Mouse (Mus musculus): ENCODE results near the gene Lrrc61. TPM values are rescaled to one million over a fixed set of nuclear protein-coding genes. Genes with fewer than 3 reads are reported as not detected.

Gene Lrrc61
- polyA plus RNA-seq, 1 experiment from 2014 or later: 20.1 TPM

Other genes starting within 250 kb of the Lrrc61 start
- 28.0 and 30.3 TPM in 2 replicates for gene Krba1, start 159.2 kb upstream of the Lrrc61 start, polyA plus RNA-seq (2014; fragmentation: Nextera tagmentation; extraction: Ambion mirVana)
- gene Zfp467, start 109.0 kb upstream of the Lrrc61 start, polyA plus RNA-seq (2014; fragmentation: Nextera tagmentation; extraction: Ambion mirVana): 31.1 and 38.8 TPM in 2 replicates
- gene Sspo, start 106.6 kb upstream of the Lrrc61 start, polyA plus RNA-seq (2014; fragmentation: Nextera tagmentation; extraction: Ambion mirVana): 0.39 and 0.49 TPM in 2 replicates
- 190 and 241 TPM in 2 replicates for gene Atp6v0e2, start 17.2 kb upstream of the Lrrc61 start, polyA plus RNA-seq (2014; fragmentation: Nextera tagmentation; extraction: Ambion mirVana)
- 1.5 and 3.6 TPM in 2 replicates for gene Rarres2, start 18.0 kb downstream of the Lrrc61 start, polyA plus RNA-seq (2014; fragmentation: Nextera tagmentation; extraction: Ambion mirVana)
- not detected in 2 replicates for gene Gm45021, start 34.8 kb downstream of the Lrrc61 start, polyA plus RNA-seq (2014; fragmentation: Nextera tagmentation; extraction: Ambion mirVana)
- 44.3 and 47.0 TPM in 2 replicates for gene Repin1, start 39.1 kb downstream of the Lrrc61 start, polyA plus RNA-seq (2014; fragmentation: Nextera tagmentation; extraction: Ambion mirVana)
- gene Gm44965, start 39.1 kb downstream of the Lrrc61 start, polyA plus RNA-seq (2014; fragmentation: Nextera tagmentation; extraction: Ambion mirVana): 0.94 TPM in 1 of 2 replicates, not detected in the other
- gene Zfp775, start 47.3 kb downstream of the Lrrc61 start, polyA plus RNA-seq (2014; fragmentation: Nextera tagmentation; extraction: Ambion mirVana): 14.6 and 17.5 TPM in 2 replicates
- gene AI854703, start 72.0 kb downstream of the Lrrc61 start, polyA plus RNA-seq (2014; fragmentation: Nextera tagmentation; extraction: Ambion mirVana): 14.2 and 17.8 TPM in 2 replicates
- gene Gimap8, start 92.4 kb downstream of the Lrrc61 start, polyA plus RNA-seq (2014; fragmentation: Nextera tagmentation; extraction: Ambion mirVana): 0.17 and 0.32 TPM in 2 replicates
- 0.98 and 2.1 TPM in 2 replicates for gene Gimap9, start 121.3 kb downstream of the Lrrc61 start, polyA plus RNA-seq (2014; fragmentation: Nextera tagmentation; extraction: Ambion mirVana)
- 0.63 and 1.4 TPM in 2 replicates for gene Gimap4, start 129.8 kb downstream of the Lrrc61 start, polyA plus RNA-seq (2014; fragmentation: Nextera tagmentation; extraction: Ambion mirVana)
- 3.9 and 8.0 TPM in 2 replicates for gene Gimap6, start 153.4 kb downstream of the Lrrc61 start, polyA plus RNA-seq (2014; fragmentation: Nextera tagmentation; extraction: Ambion mirVana)
- 1.00 TPM in 1 of 2 replicates, not detected in the other for gene Gm28053, start 163.8 kb downstream of the Lrrc61 start, polyA plus RNA-seq (2014; fragmentation: Nextera tagmentation; extraction: Ambion mirVana)
- not detected in 2 replicates for gene Gimap7, start 163.8 kb downstream of the Lrrc61 start, polyA plus RNA-seq (2014; fragmentation: Nextera tagmentation; extraction: Ambion mirVana)
- gene Gimap1, start 184.3 kb downstream of the Lrrc61 start, polyA plus RNA-seq (2014; fragmentation: Nextera tagmentation; extraction: Ambion mirVana): 2.8 and 5.2 TPM in 2 replicates
- 0.71 and 0.78 TPM in 2 replicates for gene Gimap5, start 191.4 kb downstream of the Lrrc61 start, polyA plus RNA-seq (2014; fragmentation: Nextera tagmentation; extraction: Ambion mirVana)
- not detected in 2 replicates for gene Gimap3, start 216.1 kb downstream of the Lrrc61 start, polyA plus RNA-seq (2014; fragmentation: Nextera tagmentation; extraction: Ambion mirVana)

All from midbrain, embryonic 14.5 days (tissue).